Mouse (Mus musculus) thymus, postnatal 36 days (tissue): ENCODE results near the gene Zcchc7.
"Not testable (repeated sequence)": the region's sequence is repeated elsewhere in the genome, so short reads cannot be mapped to it uniquely, and the experiment has no call there.

Experiments
- DNase-seq, 2 experiments: peaks; one replicate each; pipeline ENCODE4 v3.0.0; 2022; ENCODE audit warnings: mixed read lengths in 2 of 2

Zcchc7 gene

GRCm38 (mm10) chr4:44755553-44756133 lies at the start of gene Zcchc7:
Gene Zcchc7 (plus strand): TSS chr4:44755877.
- no peak for DNase-seq

- DNase-seq = no peak
These were observed 49.7 kb upstream of the Zcchc7 start for GRCm38 (mm10) chr4:44705967-44706366.

GRCm38 (mm10) chr4:44706865-44707264 lies 48.8 kb upstream of the Zcchc7 start:
- no peak for DNase-seq

- DNase-seq = no peak
These were observed 47.4 kb upstream of the Zcchc7 start for GRCm38 (mm10) chr4:44708311-44708710.

- no peak for DNase-seq
These were observed 46.5 kb upstream of the Zcchc7 start for GRCm38 (mm10) chr4:44709091-44709695.

GRCm38 (mm10) chr4:44709740-44710700 lies 45.7 kb upstream of the Zcchc7 start, which contains the start of gene Pax5:
Gene Pax5 (minus strand): TSS chr4:44710487.
- no peak for DNase-seq

- no peak for DNase-seq
These were observed 45.0 kb upstream of the Zcchc7 start for GRCm38 (mm10) chr4:44710701-44711097.

GRCm38 (mm10) chr4:44711136-44711900 lies 44.4 kb upstream of the Zcchc7 start:
- no peak for DNase-seq

- DNase-seq = no peak
These were observed 43.5 kb upstream of the Zcchc7 start for GRCm38 (mm10) chr4:44712051-44712700.

GRCm38 (mm10) chr4:44712786-44713553 lies 42.7 kb upstream of the Zcchc7 start:
- DNase-seq = no peak

- DNase-seq = no peak
These were observed 42.1 kb upstream of the Zcchc7 start for GRCm38 (mm10) chr4:44713554-44714051.

- no peak for DNase-seq
These were observed 41.5 kb upstream of the Zcchc7 start for GRCm38 (mm10) chr4:44714111-44714621.

- no peak for DNase-seq
These were observed 40.0 kb upstream of the Zcchc7 start for GRCm38 (mm10) chr4:44715621-44716160.

- no peak for DNase-seq
These were observed 39.3 kb upstream of the Zcchc7 start for GRCm38 (mm10) chr4:44716391-44716790.

GRCm38 (mm10) chr4:44717676-44718075 lies 38.0 kb upstream of the Zcchc7 start:
- DNase-seq = no peak

- DNase-seq = no peak
These were observed 35.6 kb upstream of the Zcchc7 start for GRCm38 (mm10) chr4:44720046-44720445.

GRCm38 (mm10) chr4:44721237-44721636 lies 34.4 kb upstream of the Zcchc7 start:
- no peak for DNase-seq

- DNase-seq = no peak
These were observed 15.2 kb upstream of the Zcchc7 start for GRCm38 (mm10) chr4:44740471-44740870.

GRCm38 (mm10) chr4:44756134-44756951 lies 666 bp downstream of the Zcchc7 start:
- DNase-seq = peak; percentile 90 to 94

GRCm38 (mm10) chr4:44757131-44757530 lies 1.5 kb downstream of the Zcchc7 start:
- DNase-seq = not testable (repeated sequence)
